ENCODE assay signal across 9 mouse cellular contexts in genomic region chr2:25402377-25402971, GRCm38 (mm10). TPM values are rescaled to one million over a fixed set of nuclear protein-coding genes. Genes with fewer than 3 reads are reported as not detected.
DNase-seq lines count a peak whose midpoint lies in the region; ATAC-seq and TF ChIP-seq lines count a peak whose summit lies in the region.
"Had no signal": no experiment of that assay in that cellular context is flagged by ENCODE, and none has a peak within 500 bp of the region (broad histone marks: within the 10 kb centered on the region; RNA-seq: fewer than 3 reads in every experiment).

No protein-coding gene starts in this region.

- TF ChIP-seq EP300 in liver, postnatal 0 days (IDR thresholded peaks at IDR 0.05; ENCODE audit: low read depth): no peak

- intact Hi-C loops in heart, postnatal 25 days (cut with DNase I): loop anchor here (2.0 kb wide), 1 partner anchor 26 kb away; no protein-coding TSS in a partner anchor

- no peak overlapping the region for H3K27ac ChIP-seq in forebrain, embryonic 11.5 days (ENCODE audit: low read depth, low read length)
- H3K27ac ChIP-seq in liver, postnatal 0 days (ENCODE audit: low read depth): no peak overlapping the region
- H3K27ac ChIP-seq in neural tube, embryonic 13.5 days (replicated peaks): peak overlapping the region; percentile 94

- WGBS in forebrain, embryonic 11.5 days: 0% methylated on average over 13 of the region's 13 CpGs
- 4% methylated on average over 13 of the region's 13 CpGs for WGBS in large intestine, adult 2 months
- WGBS in liver, postnatal 0 days (ENCODE audit: insufficient replicate concordance): 2% methylated on average over 13 of the region's 13 CpGs
- 0% methylated on average over 13 of the region's 13 CpGs for WGBS in neural tube, embryonic 13.5 days

- H3K27me3 ChIP-seq in E14TG2a.4 (ENCODE audit: insufficient read depth, low read length): peaks cover 72% of the 10 kb centered on the region
- H3K27me3 ChIP-seq in forebrain, embryonic 11.5 days (ENCODE audit: control insufficient read depth, insufficient read depth, low read length): peaks cover 13% of the 10 kb centered on the region
- H3K27me3 ChIP-seq in liver, postnatal 0 days (ENCODE audit: insufficient read depth, low read length): peaks cover 61% of the 10 kb centered on the region
- peaks cover 40% of the 10 kb centered on the region for H3K27me3 ChIP-seq in neural tube, embryonic 13.5 days

- ATAC-seq in forebrain, embryonic 11.5 days (replicated peaks; ENCODE audit: low FRiP score): peak; percentile 61
- peak; percentile 53 for ATAC-seq in liver, postnatal 0 days
- peak; percentile 37 for ATAC-seq in neural tube, embryonic 13.5 days (ENCODE audit: low read depth)

- H3K4me2 ChIP-seq in forebrain, embryonic 11.5 days (ENCODE audit: low read depth, low read length, severe bottlenecking): peak overlapping the region; percentile 80
- peak overlapping the region; percentile 74 for H3K4me2 ChIP-seq in liver, postnatal 0 days (ENCODE audit: low read depth, low read length)
- H3K4me2 ChIP-seq in neural tube, embryonic 13.5 days: peak overlapping the region; percentile 79

- no peaks in the 10 kb centered on the region for H3K36me3 ChIP-seq in E14TG2a.4 (ENCODE audit: insufficient read depth, low read length)
- no peaks in the 10 kb centered on the region for H3K36me3 ChIP-seq in forebrain, embryonic 11.5 days (ENCODE audit: control insufficient read depth, insufficient read depth, low read length)
- no peaks in the 10 kb centered on the region for H3K36me3 ChIP-seq in liver, postnatal 0 days (replicated peaks; ENCODE audit: insufficient read depth, low read length)
- peaks cover 13% of the 10 kb centered on the region for H3K36me3 ChIP-seq in neural tube, embryonic 13.5 days

- H3K4me1 ChIP-seq in E14TG2a.4 (replicated peaks; ENCODE audit: low read depth, low read length): peaks cover 41% of the 10 kb centered on the region
- no peaks in the 10 kb centered on the region for H3K4me1 ChIP-seq in forebrain, embryonic 11.5 days (replicated peaks; ENCODE audit: control insufficient read depth, insufficient read depth, low read length)
- peaks cover 7% of the 10 kb centered on the region; the same call in 1 of the 2 replicates for H3K4me1 ChIP-seq in liver, postnatal 0 days (ENCODE audit: insufficient read depth)
- H3K4me1 ChIP-seq in neural tube, embryonic 13.5 days (replicated peaks): peaks cover 47% of the 10 kb centered on the region

- TF ChIP-seq CTCF in E14TG2a.4 (conservative IDR thresholded peaks at IDR 0.05; ENCODE audit: low read length): peak; percentile 83
- TF ChIP-seq CTCF in liver, postnatal 0 days (IDR thresholded peaks at IDR 0.05; ENCODE audit: low read depth): peak; percentile 87

- DNase-seq in c-Kit-negative CD71-positive TER-119-positive erythroid progenitor cells, embryonic 14.5 days (ENCODE audit: low read depth, low spot score): peak; percentile 30
- DNase-seq in forebrain, embryonic 11.5 days (ENCODE audit: low spot score): peak; percentile 90
- DNase-seq in heart, postnatal 25 days (ENCODE audit: low spot score): peak; percentile 16
- peak; percentile 76 for DNase-seq in large intestine, adult 2 months (ENCODE audit: low read depth, low spot score)
- DNase-seq in liver, postnatal 0 days: peak; percentile 88
- DNase-seq in testis, postnatal 10 days (ENCODE audit: low spot score): peak; percentile 89

- H3K9ac ChIP-seq in forebrain, embryonic 11.5 days (ENCODE audit: low read length): peak overlapping the region; percentile 92
- H3K9ac ChIP-seq in liver, postnatal 0 days (replicated peaks): no peak overlapping the region
- peak overlapping the region; percentile 99 for H3K9ac ChIP-seq in neural tube, embryonic 13.5 days

- peak overlapping the region; percentile 91 for H3K4me3 ChIP-seq in E14TG2a.4 (replicated peaks; ENCODE audit: low read length)
- H3K4me3 ChIP-seq in forebrain, embryonic 11.5 days (ENCODE audit: low read depth, low read length): peak overlapping the region; percentile 85
- H3K4me3 ChIP-seq in liver, postnatal 0 days (ENCODE audit: low read depth, low read length): peak overlapping the region; percentile 47
- H3K4me3 ChIP-seq in neural tube, embryonic 13.5 days: peak overlapping the region; percentile 96

- no peaks in the 10 kb centered on the region for H3K9me3 ChIP-seq in E14TG2a.4 (ENCODE audit: low read length)
- H3K9me3 ChIP-seq in forebrain, embryonic 11.5 days (ENCODE audit: control insufficient read depth, low read length): no peaks in the 10 kb centered on the region
- no peaks in the 10 kb centered on the region for H3K9me3 ChIP-seq in liver, postnatal 0 days (ENCODE audit: low read length)
- H3K9me3 ChIP-seq in neural tube, embryonic 13.5 days: no peaks in the 10 kb centered on the region

RNA-seq across cellular contexts. Expression of gene Npdc1, which starts 3.3 kb away (rescaled TPM):
- 120 and 128 TPM in 2 replicates for polyA plus RNA-seq in forebrain, embryonic 11.5 days (2014; fragmentation: Nextera tagmentation; extraction: Ambion mirVana)
- 10 to 100 TPM; 25.1 to 27.7 TPM for total RNA-seq in heart, postnatal 25 days (2021)
- 91.9 and 126 TPM in 2 replicates for polyA plus RNA-seq in large intestine, adult 2 months (2012; rRNA removed)
- polyA plus RNA-seq in liver, postnatal 0 days (2015; fragmentation: Nextera tagmentation; extraction: Ambion mirVana): 5.2 and 5.4 TPM in 2 replicates
- polyA plus RNA-seq in neural tube, embryonic 13.5 days (2015; fragmentation: Nextera tagmentation; extraction: Ambion mirVana): 359 and 403 TPM in 2 replicates

RNA-seq across cellular contexts. Expression of gene Entpd2, which starts 6.8 kb away (rescaled TPM):
- 0.23 TPM in 1 of 2 replicates, not detected in the other for polyA plus RNA-seq in forebrain, embryonic 11.5 days (2014; fragmentation: Nextera tagmentation; extraction: Ambion mirVana)
- 10 to 100 TPM; 10.8 to 13.9 TPM for total RNA-seq in heart, postnatal 25 days (2021)
- 36.7 and 40.4 TPM in 2 replicates for polyA plus RNA-seq in large intestine, adult 2 months (2012; rRNA removed)
- polyA plus RNA-seq in liver, postnatal 0 days (2015; fragmentation: Nextera tagmentation; extraction: Ambion mirVana): 2.9 and 3.6 TPM in 2 replicates
- polyA plus RNA-seq in neural tube, embryonic 13.5 days (2015; fragmentation: Nextera tagmentation; extraction: Ambion mirVana): 11.0 and 14.8 TPM in 2 replicates

RNA-seq across cellular contexts. Expression of gene Fut7, which starts 20.6 kb away (rescaled TPM):
- not detected in 2 replicates for polyA plus RNA-seq in forebrain, embryonic 11.5 days (2014; fragmentation: Nextera tagmentation; extraction: Ambion mirVana)
- total RNA-seq in heart, postnatal 25 days (2021): under 1 TPM in 1 of 2 experiments, not detected in 1; 0.34 TPM
- polyA plus RNA-seq in large intestine, adult 2 months (2012; rRNA removed): 0.52 and 0.88 TPM in 2 replicates
- 0.78 and 0.97 TPM in 2 replicates for polyA plus RNA-seq in liver, postnatal 0 days (2015; fragmentation: Nextera tagmentation; extraction: Ambion mirVana)
- 0.18 TPM in 1 of 2 replicates, not detected in the other for polyA plus RNA-seq in neural tube, embryonic 13.5 days (2015; fragmentation: Nextera tagmentation; extraction: Ambion mirVana)
- total RNA-seq: gastrocnemius, postnatal 36 days had no signal

RNA-seq across cellular contexts. Expression of gene Abca2, which starts 26.0 kb away (rescaled TPM):
- polyA plus RNA-seq in forebrain, embryonic 11.5 days (2014; fragmentation: Nextera tagmentation; extraction: Ambion mirVana): 9.9 and 10.2 TPM in 2 replicates
- total RNA-seq in heart, postnatal 25 days (2021): 10 to 100 TPM; 31.2 to 36.2 TPM
- polyA plus RNA-seq in large intestine, adult 2 months (2012; rRNA removed): 7.5 and 12.4 TPM in 2 replicates
- 0.71 and 0.87 TPM in 2 replicates for polyA plus RNA-seq in liver, postnatal 0 days (2015; fragmentation: Nextera tagmentation; extraction: Ambion mirVana)
- polyA plus RNA-seq in neural tube, embryonic 13.5 days (2015; fragmentation: Nextera tagmentation; extraction: Ambion mirVana): 9.8 and 10.2 TPM in 2 replicates

RNA-seq across cellular contexts. Expression of gene Sapcd2, which starts 30.4 kb away (rescaled TPM):
- polyA plus RNA-seq in forebrain, embryonic 11.5 days (2014; fragmentation: Nextera tagmentation; extraction: Ambion mirVana): 79.0 and 85.0 TPM in 2 replicates
- under 1 TPM; 0.16 to 0.50 TPM for total RNA-seq in heart, postnatal 25 days (2021)
- 26.0 and 26.7 TPM in 2 replicates for polyA plus RNA-seq in large intestine, adult 2 months (2012; rRNA removed)
- 5.5 and 7.4 TPM in 2 replicates for polyA plus RNA-seq in liver, postnatal 0 days (2015; fragmentation: Nextera tagmentation; extraction: Ambion mirVana)
- polyA plus RNA-seq in neural tube, embryonic 13.5 days (2015; fragmentation: Nextera tagmentation; extraction: Ambion mirVana): 9.9 and 11.3 TPM in 2 replicates

Comparison
In these comparisons a context has a peak if more than half of its experiments do, and no peak if none do; other contexts are left out.
1. DNase-seq: peak in every context shown above with its lines; median percentile 90 in forebrain, embryonic 11.5 days; 89 in testis, postnatal 10 days; 88 in liver, postnatal 0 days; 76 in large intestine, adult 2 months; 30 in c-Kit-negative CD71-positive TER-119-positive erythroid progenitor cells, embryonic 14.5 days; 16 in heart, postnatal 25 days.
2. RNA of gene Npdc1, which starts 3.3 kb away (polyA plus RNA-seq): 359 to 403 TPM in neural tube, embryonic 13.5 days, 91.9 to 126 TPM in large intestine, adult 2 months and 120 to 128 TPM in forebrain, embryonic 11.5 days; 5.2 to 5.4 TPM in liver, postnatal 0 days; every median in the first group is over 10 times any median in the second.
3. Peak in every context shown above with its lines, with median percentiles within 50 percentile points of each other: H3K4me3 ChIP-seq, ATAC-seq and H3K4me2 ChIP-seq.